Mouse (Mus musculus) heart, adult 2 months (tissue): ENCODE data around the gene Cldn5.

Experiments
- CTCF ChIP-seq: fragments of 200-600 bp; IDR thresholded peaks from 2 replicates; pipeline ENCODE4 v1.8.1; 2022; ENCODE audit warnings: antibody characterized with exemption, mild to moderate bottlenecking, moderate library complexity
- EP300 ChIP-seq: fragments of 200-500 bp; IDR thresholded peaks from 2 replicates; pipeline ENCODE4 v1.6.1; 2011; ENCODE audit warnings: low read depth, low read length, control low read depth; ENCODE audit not compliant: insufficient read depth

GRCm38 (mm10) chr16:18773936-18774335 lies 2.7 kb upstream of the Cldn5 start:
- no peak for TF ChIP-seq CTCF
- TF ChIP-seq EP300, result no peak
